Mouse (Mus musculus) layer of hippocampus, postnatal 36 days (tissue): Measurements from ENCODE around the gene Pfkfb3. TPM values are rescaled to one million over a fixed set of nuclear protein-coding genes. Genes with fewer than 3 reads are reported as not detected.
A peak's percentile ranks its signal among the peaks of the same experiment; 100 is the strongest.
"Not testable (repeated sequence)": the region's sequence is repeated elsewhere in the genome, so short reads cannot be mapped to it uniquely, and the experiment has no call there.

Experiments
- DNase-seq, 2 experiments: peaks; one replicate each; pipeline ENCODE4 v3.0.0; 2022
- total RNA-seq, 2 experiments: library from RNA; stranded (reverse); gene quantifications; 2 replicates each; pipeline ENCODE4 v1.2.3; 2021

The Pfkfb3 gene
- total RNA-seq, 2 experiments from 2014 or later: 41.6 to 43.2 TPM

GRCm38 (mm10) chr2:11548508-11548907 is 5.4 kb downstream of the Pfkfb3 start:
- DNase-seq: no peak

GRCm38 (mm10) chr2:11547609-11548008 is 6.3 kb downstream of the Pfkfb3 start:
- no peak for DNase-seq

GRCm38 (mm10) chr2:11546091-11546490 is 7.8 kb downstream of the Pfkfb3 start:
- no peak for DNase-seq

- DNase-seq: no peak
Measured at GRCm38 (mm10) chr2:11545380-11545779, 8.5 kb downstream of the Pfkfb3 start.

- no peak for DNase-seq
Measured at GRCm38 (mm10) chr2:11544342-11544741, 9.5 kb downstream of the Pfkfb3 start.

- DNase-seq: no peak
Measured at GRCm38 (mm10) chr2:11543158-11543557, 10.7 kb downstream of the Pfkfb3 start.

- DNase-seq: peak; percentile 59 to 62
Measured at GRCm38 (mm10) chr2:11542640-11543039, 11.2 kb downstream of the Pfkfb3 start.

GRCm38 (mm10) chr2:11542121-11542520 is 11.8 kb downstream of the Pfkfb3 start:
- DNase-seq: no peak

- not testable (repeated sequence) for DNase-seq
Measured at GRCm38 (mm10) chr2:11541528-11541927, 12.3 kb downstream of the Pfkfb3 start.

GRCm38 (mm10) chr2:11535966-11536365 is 17.9 kb downstream of the Pfkfb3 start:
- no peak for DNase-seq

- DNase-seq: peak; percentile 83 to 84
Measured at GRCm38 (mm10) chr2:11535412-11535928, 18.4 kb downstream of the Pfkfb3 start.

GRCm38 (mm10) chr2:11534826-11535225 is 19.1 kb downstream of the Pfkfb3 start:
- no peak for DNase-seq

- DNase-seq: peak; percentile 26 to 33
Measured at GRCm38 (mm10) chr2:11530101-11530500, 23.8 kb downstream of the Pfkfb3 start.

GRCm38 (mm10) chr2:11526063-11526462 is 27.8 kb downstream of the Pfkfb3 start:
- no peak for DNase-seq

GRCm38 (mm10) chr2:11524736-11525135 is 29.1 kb downstream of the Pfkfb3 start:
- DNase-seq: no peak

- no peak for DNase-seq
Measured at GRCm38 (mm10) chr2:11521758-11522157, 32.1 kb downstream of the Pfkfb3 start.

- DNase-seq: no peak
Measured at GRCm38 (mm10) chr2:11520786-11521185, 33.1 kb downstream of the Pfkfb3 start.

GRCm38 (mm10) chr2:11515828-11516227 is 38.0 kb downstream of the Pfkfb3 start:
- DNase-seq: no peak

- no peak for DNase-seq
Measured at GRCm38 (mm10) chr2:11513057-11513967, 40.6 kb downstream of the Pfkfb3 start.

GRCm38 (mm10) chr2:11512127-11512526 is 41.8 kb downstream of the Pfkfb3 start:
- DNase-seq: no peak

GRCm38 (mm10) chr2:11503736-11504135 is 50.1 kb downstream of the Pfkfb3 start:
- DNase-seq: no peak

GRCm38 (mm10) chr2:11502901-11503431 is 50.9 kb downstream of the Pfkfb3 start:
- DNase-seq: peak; percentile 79 to 83

GRCm38 (mm10) chr2:11502255-11502765 is 51.6 kb downstream of the Pfkfb3 start:
- no peak for DNase-seq
